Mouse (Mus musculus): ENCODE data around the gene Mgll.

The Mgll gene

GRCm38 (mm10) chr6:88849270-88849669, 125.1 kb downstream of the Mgll start:
- no peak for DNase-seq (ENCODE audit: low read depth)

- DNase-seq (ENCODE audit: low read depth) = no peak
Measured at GRCm38 (mm10) chr6:88850034-88850433, 125.8 kb downstream of the Mgll start.

GRCm38 (mm10) chr6:88854509-88854908, 130.3 kb downstream of the Mgll start:
- DNase-seq (ENCODE audit: low read depth) = no peak

GRCm38 (mm10) chr6:88855636-88856035, 131.4 kb downstream of the Mgll start:
- peak; percentile 81 for DNase-seq (ENCODE audit: low read depth)

GRCm38 (mm10) chr6:88857249-88857648, 133.0 kb downstream of the Mgll start:
- DNase-seq (ENCODE audit: low read depth) = no peak

- no peak for DNase-seq (ENCODE audit: low read depth)
Measured at GRCm38 (mm10) chr6:88857830-88858229, 133.6 kb downstream of the Mgll start.

GRCm38 (mm10) chr6:88858341-88858740, 134.1 kb downstream of the Mgll start:
- no peak for DNase-seq (ENCODE audit: low read depth)

GRCm38 (mm10) chr6:88860914-88861313, 136.7 kb downstream of the Mgll start:
- DNase-seq (ENCODE audit: low read depth) = peak; percentile 65

- DNase-seq (ENCODE audit: low read depth) = no peak
Measured at GRCm38 (mm10) chr6:88865704-88866103, 141.5 kb downstream of the Mgll start.

- DNase-seq (ENCODE audit: low read depth) = no peak
Measured at GRCm38 (mm10) chr6:88869459-88869858, 145.2 kb downstream of the Mgll start.

- no peak for DNase-seq (ENCODE audit: low read depth)
Measured at GRCm38 (mm10) chr6:88870594-88870993, 146.4 kb downstream of the Mgll start.

GRCm38 (mm10) chr6:88871546-88871945, 147.3 kb downstream of the Mgll start:
- no peak for DNase-seq (ENCODE audit: low read depth)

GRCm38 (mm10) chr6:88872811-88873210, 148.6 kb downstream of the Mgll start:
- no peak for DNase-seq (ENCODE audit: low read depth)

- DNase-seq (ENCODE audit: low read depth) = no peak
Measured at GRCm38 (mm10) chr6:88873965-88874867, 150.0 kb downstream of the Mgll start.

GRCm38 (mm10) chr6:88874868-88875508, 150.8 kb downstream of the Mgll start, which contains the start of gene Podxl2:
Gene Podxl2 (minus strand): TSS chr6:88875044.
- DNase-seq (ENCODE audit: low read depth) = no peak

All from c-Kit-positive CD71-negative TER-119-negative erythroid progenitor cells, embryonic 14.5 days (primary cell).